Mouse (Mus musculus): Measurements from ENCODE around the gene Kif21b. TPM values are rescaled to one million over a fixed set of nuclear protein-coding genes. Genes with fewer than 3 reads are reported as not detected.

Gene Kif21b
- total RNA-seq, 1 experiment = 3.0 TPM

- H3K36me3 ChIP-seq (ENCODE audit: control insufficient read depth, insufficient read depth, low read length, poor library complexity, severe bottlenecking) = no peaks in the 10 kb centered on the region
- H3K4me3 ChIP-seq (ENCODE audit: insufficient read depth in 1 of 2, low read depth in 1 of 2, low read length in 2 of 2, poor library complexity in 1 of 2, severe bottlenecking in 1 of 2) = no peak overlapping the region
- TF ChIP-seq HCFC1 (IDR thresholded peaks at IDR 0.05; ENCODE audit: borderline replicate concordance, insufficient read depth, low read length) (no peak), ZC3H11A (IDR thresholded peaks at IDR 0.05; ENCODE audit: borderline replicate concordance, low read depth, low read length) (no peak), ZNF384 (IDR thresholded peaks at IDR 0.05; ENCODE audit: low read depth, low read length) (no peak), CHD2 (IDR thresholded peaks at IDR 0.05; ENCODE audit: low read depth, low read length) (no peak), MAFK (IDR thresholded peaks at IDR 0.05; ENCODE audit: insufficient read depth, low read depth, low read length) (no peak)
- DNase-seq (ENCODE audit: low read depth, low spot score) = no peak
- peaks cover 2 to 6% of the 10 kb centered on the region in 2 experiments; a peak in 2 of 4 replicates for H3K4me1 ChIP-seq (ENCODE audit: control insufficient read depth in 2 of 2, insufficient read depth in 2 of 2, low read length in 2 of 2, poor library complexity in 1 of 2)
- in situ Hi-C loops (cut with MboI; ENCODE audit: low sequenced_read_pairs in 2 of 2, unreplicated experiment in 2 of 2) = no loop called here
- no peak overlapping the region for H3K27ac ChIP-seq (ENCODE audit: insufficient read depth, low read depth, low read length, poor library complexity, severe bottlenecking)
- no peaks in the 10 kb centered on the region for H3K9me3 ChIP-seq (ENCODE audit: control insufficient read depth, insufficient read depth, low read depth, low read length)
- H3K9ac ChIP-seq (ENCODE audit: insufficient read depth, low read depth, low read length, poor library complexity, severe bottlenecking) = no peak overlapping the region
Observed at GRCm38 (mm10) chr1:136094807-136095206, 36.4 kb upstream of the Kif21b start.

- H3K9me3 ChIP-seq (ENCODE audit: control insufficient read depth, insufficient read depth, low read depth, low read length) = no peaks in the 10 kb centered on the region
- H3K9ac ChIP-seq (ENCODE audit: insufficient read depth, low read depth, low read length, poor library complexity, severe bottlenecking) = no peak overlapping the region
- H3K36me3 ChIP-seq (ENCODE audit: control insufficient read depth, insufficient read depth, low read length, poor library complexity, severe bottlenecking) = no peaks in the 10 kb centered on the region
- peaks cover 0 to 6% of the 10 kb centered on the region in 2 experiments; a peak in 1 of 4 replicates for H3K4me1 ChIP-seq (ENCODE audit: control insufficient read depth in 2 of 2, insufficient read depth in 2 of 2, low read length in 2 of 2, poor library complexity in 1 of 2)
- DNase-seq (ENCODE audit: low read depth, low spot score) = no peak
- H3K4me3 ChIP-seq (ENCODE audit: insufficient read depth in 1 of 2, low read depth in 1 of 2, low read length in 2 of 2, poor library complexity in 1 of 2, severe bottlenecking in 1 of 2) = no peak overlapping the region
- TF ChIP-seq MAFK (IDR thresholded peaks at IDR 0.05; ENCODE audit: insufficient read depth, low read depth, low read length) = no peak
- no peak overlapping the region for H3K27ac ChIP-seq (ENCODE audit: insufficient read depth, low read depth, low read length, poor library complexity, severe bottlenecking)
- in situ Hi-C loops (cut with MboI; ENCODE audit: low sequenced_read_pairs in 2 of 2, unreplicated experiment in 2 of 2) = no loop called here
Observed at GRCm38 (mm10) chr1:136102094-136102493, 29.1 kb upstream of the Kif21b start.

- in situ Hi-C loops (cut with MboI; ENCODE audit: low sequenced_read_pairs in 2 of 2, unreplicated experiment in 2 of 2) = no loop called here
- no peaks in the 10 kb centered on the region for H3K36me3 ChIP-seq (ENCODE audit: control insufficient read depth, insufficient read depth, low read length, poor library complexity, severe bottlenecking)
- DNase-seq (ENCODE audit: low read depth, low spot score) = no peak
- TF ChIP-seq HCFC1 (IDR thresholded peaks at IDR 0.05; ENCODE audit: borderline replicate concordance, insufficient read depth, low read length) = no peak
- TF ChIP-seq CHD2 (IDR thresholded peaks at IDR 0.05; ENCODE audit: low read depth, low read length) = no peak
- TF ChIP-seq ZNF384 (IDR thresholded peaks at IDR 0.05; ENCODE audit: low read depth, low read length) = no peak
- no peak for TF ChIP-seq MAFK (IDR thresholded peaks at IDR 0.05; ENCODE audit: insufficient read depth, low read depth, low read length)
- TF ChIP-seq ZC3H11A (IDR thresholded peaks at IDR 0.05; ENCODE audit: borderline replicate concordance, low read depth, low read length) = no peak
- no peak overlapping the region for H3K27ac ChIP-seq (ENCODE audit: insufficient read depth, low read depth, low read length, poor library complexity, severe bottlenecking)
- H3K9me3 ChIP-seq (ENCODE audit: control insufficient read depth, insufficient read depth, low read depth, low read length) = no peaks in the 10 kb centered on the region
- no peak overlapping the region for H3K4me3 ChIP-seq (ENCODE audit: insufficient read depth in 1 of 2, low read depth in 1 of 2, low read length in 2 of 2, poor library complexity in 1 of 2, severe bottlenecking in 1 of 2)
- H3K4me1 ChIP-seq (ENCODE audit: control insufficient read depth in 2 of 2, insufficient read depth in 2 of 2, low read length in 2 of 2, poor library complexity in 1 of 2) = peaks cover 0 to 6% of the 10 kb centered on the region in 2 experiments; a peak in 1 of 4 replicates
- no peak overlapping the region for H3K9ac ChIP-seq (ENCODE audit: insufficient read depth, low read depth, low read length, poor library complexity, severe bottlenecking)
Observed at GRCm38 (mm10) chr1:136102551-136102950, 28.6 kb upstream of the Kif21b start.

- Histone ChIP-seq H3K4me3 (ENCODE audit: insufficient read depth in 1 of 2, low read depth in 1 of 2, low read length in 2 of 2, poor library complexity in 1 of 2, severe bottlenecking in 1 of 2) (no peak overlapping the region), H3K9me3 (ENCODE audit: control insufficient read depth, insufficient read depth, low read depth, low read length) (no peaks in the 10 kb centered on the region), H3K4me1 (ENCODE audit: control insufficient read depth in 2 of 2, insufficient read depth in 2 of 2, low read length in 2 of 2, poor library complexity in 1 of 2) (peaks cover 0 to 6% of the 10 kb centered on the region in 2 experiments; a peak in 1 of 4 replicates), H3K27ac (ENCODE audit: insufficient read depth, low read depth, low read length, poor library complexity, severe bottlenecking) (no peak overlapping the region), H3K36me3 (ENCODE audit: control insufficient read depth, insufficient read depth, low read length, poor library complexity, severe bottlenecking) (no peaks in the 10 kb centered on the region), H3K9ac (ENCODE audit: insufficient read depth, low read depth, low read length, poor library complexity, severe bottlenecking) (no peak overlapping the region)
- in situ Hi-C loops (cut with MboI; ENCODE audit: low sequenced_read_pairs in 2 of 2, unreplicated experiment in 2 of 2) = no loop called here
- no peak for DNase-seq (ENCODE audit: low read depth, low spot score)
- TF ChIP-seq ZNF384 (IDR thresholded peaks at IDR 0.05; ENCODE audit: low read depth, low read length) = no peak
- TF ChIP-seq HCFC1 (IDR thresholded peaks at IDR 0.05; ENCODE audit: borderline replicate concordance, insufficient read depth, low read length) = no peak
- no peak for TF ChIP-seq MAFK (IDR thresholded peaks at IDR 0.05; ENCODE audit: insufficient read depth, low read depth, low read length)
- no peak for TF ChIP-seq ZC3H11A (IDR thresholded peaks at IDR 0.05; ENCODE audit: borderline replicate concordance, low read depth, low read length)
Observed at GRCm38 (mm10) chr1:136102981-136103380, 28.2 kb upstream of the Kif21b start.

- DNase-seq (ENCODE audit: low read depth, low spot score) = no peak
- Histone ChIP-seq H3K27ac (ENCODE audit: insufficient read depth, low read depth, low read length, poor library complexity, severe bottlenecking) (no peak overlapping the region), H3K9ac (ENCODE audit: insufficient read depth, low read depth, low read length, poor library complexity, severe bottlenecking) (no peak overlapping the region), H3K4me1 (ENCODE audit: control insufficient read depth in 2 of 2, insufficient read depth in 2 of 2, low read length in 2 of 2, poor library complexity in 1 of 2) (peaks cover 0 to 6% of the 10 kb centered on the region in 2 experiments; a peak in 1 of 4 replicates), H3K4me3 (ENCODE audit: insufficient read depth in 1 of 2, low read depth in 1 of 2, low read length in 2 of 2, poor library complexity in 1 of 2, severe bottlenecking in 1 of 2) (no peak overlapping the region), H3K36me3 (ENCODE audit: control insufficient read depth, insufficient read depth, low read length, poor library complexity, severe bottlenecking) (no peaks in the 10 kb centered on the region), H3K9me3 (ENCODE audit: control insufficient read depth, insufficient read depth, low read depth, low read length) (no peaks in the 10 kb centered on the region)
- no peak for TF ChIP-seq ZNF384 (IDR thresholded peaks at IDR 0.05; ENCODE audit: low read depth, low read length)
- no peak for TF ChIP-seq CHD2 (IDR thresholded peaks at IDR 0.05; ENCODE audit: low read depth, low read length)
- TF ChIP-seq MAFK (IDR thresholded peaks at IDR 0.05; ENCODE audit: insufficient read depth, low read depth, low read length) = no peak
- no peak for TF ChIP-seq HCFC1 (IDR thresholded peaks at IDR 0.05; ENCODE audit: borderline replicate concordance, insufficient read depth, low read length)
- TF ChIP-seq ZC3H11A (IDR thresholded peaks at IDR 0.05; ENCODE audit: borderline replicate concordance, low read depth, low read length) = no peak
- in situ Hi-C loops (cut with MboI; ENCODE audit: low sequenced_read_pairs in 2 of 2, unreplicated experiment in 2 of 2) = no loop called here
Observed at GRCm38 (mm10) chr1:136103696-136104095, 27.5 kb upstream of the Kif21b start.
